Mouse (Mus musculus): ENCODE measurements around the gene Ubn1. TPM values are rescaled to one million over a fixed set of nuclear protein-coding genes. Genes with fewer than 3 reads are reported as not detected.

The Ubn1 gene
- total RNA-seq, 1 experiment, result 16.0 TPM

DNA sequence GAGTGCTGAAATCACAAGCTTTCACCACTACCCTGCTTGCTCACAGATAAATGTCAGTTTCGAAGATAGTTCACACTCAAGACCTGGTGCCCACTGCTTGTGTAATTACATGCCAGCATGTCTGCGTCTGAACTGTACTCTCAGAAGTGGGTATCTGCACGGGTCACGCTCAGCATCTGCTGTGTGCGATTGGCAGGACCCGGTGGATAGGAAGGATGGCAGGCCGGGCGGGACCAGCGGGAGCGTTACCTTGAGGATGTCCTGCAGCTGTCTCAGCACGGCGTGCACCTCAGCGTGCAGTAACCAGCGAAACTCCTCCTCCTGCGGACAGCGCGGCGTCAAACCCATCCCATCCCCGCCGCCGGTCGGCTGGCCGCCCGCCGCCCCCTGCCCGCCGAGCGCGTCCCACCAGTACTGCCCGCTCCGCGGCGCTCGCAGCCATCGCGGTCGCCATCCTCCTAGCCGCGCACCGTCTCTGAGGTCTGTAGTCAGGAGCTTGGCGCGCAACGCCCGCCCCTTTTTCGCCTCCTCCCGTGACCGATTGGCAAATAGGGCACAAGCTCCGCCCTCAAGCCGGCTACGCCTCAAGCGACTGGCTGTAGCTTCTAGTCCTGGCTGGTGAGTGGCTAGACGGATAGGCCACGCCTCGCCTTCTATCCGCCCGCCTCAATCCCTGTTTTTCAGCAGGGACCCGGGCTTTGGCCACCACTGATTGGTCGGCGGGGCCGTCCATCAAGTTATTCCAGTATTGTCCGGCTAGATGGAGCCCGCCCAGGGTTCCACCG, 36.6 kb upstream of the Ubn1 start, which contains the start of gene Rogdi:
Rogdi (minus strand) TSS at position 500 of the 785 bp plus-strand sequence.
- peak within 1 kb of the TSS; percentile 86 for H3K9ac ChIP-seq (ENCODE audit: insufficient read depth, low read depth, low read length, poor library complexity, severe bottlenecking)
- TF ChIP-seq ZC3H11A (IDR thresholded peaks at IDR 0.05; ENCODE audit: borderline replicate concordance, low read depth, low read length) (no peak), CHD2 (IDR thresholded peaks at IDR 0.05; ENCODE audit: low read depth, low read length) (peak; percentile 90), HCFC1 (IDR thresholded peaks at IDR 0.05; ENCODE audit: borderline replicate concordance, insufficient read depth, low read length) (peak; percentile 31; the same call in 1 of the 2 replicates), ZNF384 (IDR thresholded peaks at IDR 0.05; ENCODE audit: low read depth, low read length) (no peak), MAFK (IDR thresholded peaks at IDR 0.05; ENCODE audit: insufficient read depth, low read depth, low read length) (no peak)
- H3K4me1 ChIP-seq (ENCODE audit: control insufficient read depth in 2 of 2, insufficient read depth in 2 of 2, low read length in 2 of 2, poor library complexity in 1 of 2), result peaks cover 11 to 19% of the 10 kb centered on the region in 2 experiments
- H3K4me3 ChIP-seq (ENCODE audit: insufficient read depth in 1 of 2, low read depth in 1 of 2, low read length in 2 of 2, poor library complexity in 1 of 2, severe bottlenecking in 1 of 2), result peak within 1 kb of the TSS; percentile 90 to 91
- no peaks in the 10 kb centered on the region for H3K9me3 ChIP-seq (ENCODE audit: control insufficient read depth, insufficient read depth, low read depth, low read length)
- peak; percentile 99 for DNase-seq (ENCODE audit: low read depth, low spot score)
- no peak within 1 kb of the TSS; the same call in 1 of the 2 replicates for H3K27ac ChIP-seq (ENCODE audit: insufficient read depth, low read depth, low read length, poor library complexity, severe bottlenecking)
- peaks cover 37% of the 10 kb centered on the region for H3K36me3 ChIP-seq (ENCODE audit: control insufficient read depth, insufficient read depth, low read length, poor library complexity, severe bottlenecking)
- in situ Hi-C loops (cut with MboI; ENCODE audit: low sequenced_read_pairs in 2 of 2, unreplicated experiment in 2 of 2), result no loop called here

DNA sequence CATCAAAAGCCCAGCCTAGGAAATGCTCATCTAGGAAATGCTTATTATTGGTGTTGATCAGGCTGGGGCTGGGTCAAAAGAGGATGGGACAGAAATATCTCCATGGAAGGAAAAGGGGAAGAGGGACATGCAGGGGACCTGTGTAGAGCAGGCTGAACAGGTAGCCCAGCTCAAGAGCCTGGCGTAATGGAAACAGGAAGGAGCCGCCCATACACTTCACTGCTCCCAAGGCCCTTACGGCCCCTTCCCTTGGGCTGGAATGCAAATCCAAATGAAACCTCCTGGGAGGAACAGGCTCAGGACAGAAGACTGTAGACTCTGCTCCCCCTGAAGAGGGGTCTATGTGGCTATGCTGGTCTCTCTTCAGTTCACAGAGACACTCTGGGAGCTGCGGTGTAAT, 35.3 kb upstream of the Ubn1 start:
- DNase-seq (ENCODE audit: low read depth, low spot score), result no peak
- Histone ChIP-seq H3K27ac (ENCODE audit: insufficient read depth, low read depth, low read length, poor library complexity, severe bottlenecking) (no peak overlapping the region), H3K9me3 (ENCODE audit: control insufficient read depth, insufficient read depth, low read depth, low read length) (no peaks in the 10 kb centered on the region), H3K36me3 (ENCODE audit: control insufficient read depth, insufficient read depth, low read length, poor library complexity, severe bottlenecking) (peaks cover 44% of the 10 kb centered on the region), H3K4me1 (ENCODE audit: control insufficient read depth in 2 of 2, insufficient read depth in 2 of 2, low read length in 2 of 2, poor library complexity in 1 of 2) (peaks cover 11 to 13% of the 10 kb centered on the region in 2 experiments), H3K4me3 (ENCODE audit: insufficient read depth in 1 of 2, low read depth in 1 of 2, low read length in 2 of 2, poor library complexity in 1 of 2, severe bottlenecking in 1 of 2) (no peak overlapping the region), H3K9ac (ENCODE audit: insufficient read depth, low read depth, low read length, poor library complexity, severe bottlenecking) (no peak overlapping the region)
- TF ChIP-seq CHD2 (IDR thresholded peaks at IDR 0.05; ENCODE audit: low read depth, low read length) (no peak), ZC3H11A (IDR thresholded peaks at IDR 0.05; ENCODE audit: borderline replicate concordance, low read depth, low read length) (no peak), ZNF384 (IDR thresholded peaks at IDR 0.05; ENCODE audit: low read depth, low read length) (no peak), MAFK (IDR thresholded peaks at IDR 0.05; ENCODE audit: insufficient read depth, low read depth, low read length) (no peak), HCFC1 (IDR thresholded peaks at IDR 0.05; ENCODE audit: borderline replicate concordance, insufficient read depth, low read length) (no peak)
- in situ Hi-C loops (cut with MboI; ENCODE audit: low sequenced_read_pairs in 2 of 2, unreplicated experiment in 2 of 2), result no loop called here

DNA sequence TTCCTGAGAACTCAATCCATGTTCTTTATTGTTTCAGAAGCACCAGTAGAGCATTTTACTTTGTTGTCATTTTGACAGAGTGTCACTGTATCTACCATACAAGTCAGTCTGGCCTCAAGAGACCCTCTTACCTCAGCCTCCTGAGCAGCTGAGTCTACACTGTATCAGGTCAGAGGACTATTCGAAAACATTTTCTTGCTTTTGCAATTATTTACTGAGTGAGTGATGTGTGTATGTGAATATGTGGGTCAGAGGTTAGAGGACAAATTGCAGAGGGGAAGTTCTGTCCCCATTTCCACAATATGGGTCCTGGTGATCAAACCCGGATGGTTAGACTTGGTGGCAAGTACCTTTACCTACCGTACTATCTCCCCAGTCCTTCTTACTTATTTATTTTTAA, 25.8 kb upstream of the Ubn1 start:
- peaks cover 41% of the 10 kb centered on the region for H3K36me3 ChIP-seq (ENCODE audit: control insufficient read depth, insufficient read depth, low read length, poor library complexity, severe bottlenecking)
- no peaks in the 10 kb centered on the region for H3K4me1 ChIP-seq (ENCODE audit: control insufficient read depth in 2 of 2, insufficient read depth in 2 of 2, low read length in 2 of 2, poor library complexity in 1 of 2)
- no peak overlapping the region for H3K4me3 ChIP-seq (ENCODE audit: insufficient read depth in 1 of 2, low read depth in 1 of 2, low read length in 2 of 2, poor library complexity in 1 of 2, severe bottlenecking in 1 of 2)
- in situ Hi-C loops (cut with MboI; ENCODE audit: low sequenced_read_pairs in 2 of 2, unreplicated experiment in 2 of 2), result no loop called here
- no peak overlapping the region for H3K27ac ChIP-seq (ENCODE audit: insufficient read depth, low read depth, low read length, poor library complexity, severe bottlenecking)
- H3K9ac ChIP-seq (ENCODE audit: insufficient read depth, low read depth, low read length, poor library complexity, severe bottlenecking), result no peak overlapping the region
- no peak for TF ChIP-seq MAFK (IDR thresholded peaks at IDR 0.05; ENCODE audit: insufficient read depth, low read depth, low read length)
- H3K9me3 ChIP-seq (ENCODE audit: control insufficient read depth, insufficient read depth, low read depth, low read length), result no peaks in the 10 kb centered on the region
- DNase-seq (ENCODE audit: low read depth, low spot score), result no peak

DNA sequence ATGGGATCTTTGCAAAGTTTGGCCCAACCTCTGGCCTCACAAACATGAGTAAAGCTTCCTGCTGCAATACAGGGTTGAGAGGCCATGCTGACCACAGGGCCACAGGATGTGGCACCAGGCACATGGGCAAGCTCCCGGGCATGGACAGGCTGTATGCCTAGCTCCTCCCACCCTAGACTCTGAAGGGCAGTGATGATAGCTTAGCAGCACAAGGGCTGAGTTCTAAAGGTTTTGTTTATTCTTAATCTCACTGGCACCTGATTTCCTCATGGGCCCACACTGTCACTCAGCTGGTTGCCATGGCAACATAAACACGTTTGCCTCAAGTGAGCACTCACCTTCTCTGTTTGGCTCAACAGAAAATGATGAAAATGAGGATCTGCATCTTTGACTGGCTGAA, 20.0 kb upstream of the Ubn1 start:
- in situ Hi-C loops (cut with MboI; ENCODE audit: low sequenced_read_pairs in 2 of 2, unreplicated experiment in 2 of 2), result no loop called here
- no peak for TF ChIP-seq MAFK (IDR thresholded peaks at IDR 0.05; ENCODE audit: insufficient read depth, low read depth, low read length)
- no peak for TF ChIP-seq ZC3H11A (IDR thresholded peaks at IDR 0.05; ENCODE audit: borderline replicate concordance, low read depth, low read length)
- no peak for TF ChIP-seq HCFC1 (IDR thresholded peaks at IDR 0.05; ENCODE audit: borderline replicate concordance, insufficient read depth, low read length)
- TF ChIP-seq ZNF384 (IDR thresholded peaks at IDR 0.05; ENCODE audit: low read depth, low read length), result no peak
- no peak for TF ChIP-seq CHD2 (IDR thresholded peaks at IDR 0.05; ENCODE audit: low read depth, low read length)
- peaks cover 50% of the 10 kb centered on the region for H3K36me3 ChIP-seq (ENCODE audit: control insufficient read depth, insufficient read depth, low read length, poor library complexity, severe bottlenecking)

More for the DNA sequence above, 20.0 kb upstream of the Ubn1 start:
- Histone ChIP-seq H3K4me3 (ENCODE audit: insufficient read depth in 1 of 2, low read depth in 1 of 2, low read length in 2 of 2, poor library complexity in 1 of 2, severe bottlenecking in 1 of 2) (no peak overlapping the region), H3K9ac (ENCODE audit: insufficient read depth, low read depth, low read length, poor library complexity, severe bottlenecking) (no peak overlapping the region), H3K27ac (ENCODE audit: insufficient read depth, low read depth, low read length, poor library complexity, severe bottlenecking) (no peak overlapping the region), H3K4me1 (ENCODE audit: control insufficient read depth in 2 of 2, insufficient read depth in 2 of 2, low read length in 2 of 2, poor library complexity in 1 of 2) (no peaks in the 10 kb centered on the region), H3K9me3 (ENCODE audit: control insufficient read depth, insufficient read depth, low read depth, low read length) (no peaks in the 10 kb centered on the region)
- DNase-seq (ENCODE audit: low read depth, low spot score), result no peak

Data from ES-E14 (cell line).